Mouse (Mus musculus) thymus, postnatal 0 days (tissue): ENCODE measurements around the gene Ube2q2. TPM values are rescaled to one million over a fixed set of nuclear protein-coding genes. Genes with fewer than 3 reads are reported as not detected.
A peak's percentile ranks its signal among the peaks of the same experiment; 100 is the strongest.
"Not testable (repeated sequence)": the region's sequence is repeated elsewhere in the genome, so short reads cannot be mapped to it uniquely, and the experiment has no call there.

Experiments used
- DNase-seq: peaks from one replicate; pipeline ENCODE4 v3.0.0-alpha.2; 2015; ENCODE audit warnings: low spot score
- polyA plus RNA-seq: library from polyadenylated mRNA; unstranded; fragments of >200 nt; fragmentation: Nextera tagmentation; extraction: Ambion mirVana; gene quantifications from 2 replicates; pipeline ENCODE4 v1.2.1, GENCODE M21; 2015

Ube2q2 gene
- 23.9 and 24.0 TPM in 2 replicates for polyA plus RNA-seq

- peak; percentile 80 for DNase-seq
These were observed at the start of gene Ube2q2 for GRCm38 (mm10) chr9:55148854-55149498. Gene Ube2q2 (plus strand): TSS chr9:55148854.

DNA sequence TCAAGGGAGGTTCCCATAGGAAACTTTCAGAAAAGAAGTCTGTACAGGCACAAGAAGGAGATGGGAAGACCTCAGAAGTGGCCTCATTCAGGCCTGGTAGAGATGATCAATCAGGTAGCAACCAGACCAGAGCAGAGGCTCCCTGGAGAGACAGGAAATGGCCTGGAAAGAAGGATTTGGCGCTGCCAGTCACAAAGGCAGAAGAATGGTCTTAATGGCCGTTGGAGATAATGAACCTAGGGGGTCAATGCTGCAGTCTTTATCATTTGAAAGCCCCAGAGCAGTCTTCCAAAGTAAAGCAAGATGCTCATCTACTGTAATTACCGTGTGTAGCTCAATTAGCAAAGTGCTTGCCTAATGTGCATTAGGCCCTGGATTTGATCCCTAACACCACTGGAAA lies 47.5 kb upstream of the Ube2q2 start:
- no peak for DNase-seq

DNA sequence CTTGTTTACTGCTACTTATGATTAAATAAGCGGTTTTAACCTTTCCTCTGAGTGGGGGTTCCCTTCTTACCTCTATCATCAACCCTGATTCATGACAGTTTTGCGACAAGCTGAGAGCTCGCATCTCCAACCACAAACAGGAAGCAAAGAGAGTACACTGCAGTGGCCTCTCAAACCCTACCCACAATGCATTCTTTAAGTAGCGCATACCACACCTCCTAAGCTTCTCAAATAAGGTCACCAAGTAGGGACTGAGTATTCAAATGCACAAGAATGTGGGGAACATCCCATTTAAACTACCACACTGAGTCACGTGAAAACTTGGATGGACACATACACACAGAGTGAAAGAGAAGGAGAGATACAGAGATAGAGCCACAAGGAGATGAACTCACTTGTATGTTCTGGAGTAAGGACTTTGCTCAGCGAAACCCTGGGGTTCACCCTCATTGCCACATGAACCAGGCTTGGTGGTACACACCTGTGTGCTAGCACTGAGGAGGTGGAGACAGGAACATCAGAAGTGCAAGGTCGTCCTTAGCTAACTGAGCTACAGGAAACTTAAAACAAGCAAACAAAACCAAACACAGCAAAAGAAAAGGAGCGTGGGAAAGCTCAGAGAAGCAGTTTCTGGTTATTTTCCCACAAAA lies 46.3 kb upstream of the Ube2q2 start:
- peak; percentile 73 for DNase-seq

GRCm38 (mm10) chr9:55102931-55103630 lies 45.6 kb upstream of the Ube2q2 start:
- peak; percentile 19 for DNase-seq

DNA sequence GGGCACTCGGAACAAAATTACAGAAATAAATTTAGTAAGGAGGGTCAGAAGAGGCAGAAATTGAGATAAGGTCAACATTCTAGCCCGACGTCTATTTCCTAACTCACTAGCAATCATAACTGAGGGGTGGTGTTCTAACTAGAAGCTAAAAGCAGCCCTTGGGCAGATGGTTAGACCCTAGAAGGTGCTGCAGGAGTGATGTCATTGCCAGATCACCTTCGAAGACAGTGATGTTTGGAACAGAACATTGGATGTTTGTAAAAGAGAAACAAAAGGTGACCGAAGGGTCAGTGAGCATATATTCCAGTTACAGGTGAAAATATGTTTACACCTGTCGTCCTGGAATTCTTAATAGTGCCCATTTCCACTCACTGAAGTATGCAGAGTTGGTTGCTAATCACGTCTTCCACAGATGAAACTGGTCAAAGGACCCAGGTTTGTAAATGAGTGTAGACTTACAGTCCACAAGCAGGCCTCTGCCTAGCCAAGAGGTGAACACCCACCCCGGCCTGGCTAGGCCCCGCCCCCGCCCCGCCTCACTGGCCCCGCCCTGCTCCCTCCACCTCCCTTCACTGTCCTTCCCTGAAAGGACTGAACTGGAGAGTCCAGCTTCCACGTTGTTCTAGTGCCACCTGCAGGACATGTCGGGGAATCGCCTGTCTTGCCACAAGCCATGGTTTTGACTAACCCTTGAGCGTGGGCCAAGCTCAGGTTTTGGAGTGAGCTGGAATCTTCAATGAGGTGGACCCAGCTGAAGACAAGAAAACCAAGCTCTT lies 38.4 kb upstream of the Ube2q2 start:
- DNase-seq = peak; percentile 87

DNA sequence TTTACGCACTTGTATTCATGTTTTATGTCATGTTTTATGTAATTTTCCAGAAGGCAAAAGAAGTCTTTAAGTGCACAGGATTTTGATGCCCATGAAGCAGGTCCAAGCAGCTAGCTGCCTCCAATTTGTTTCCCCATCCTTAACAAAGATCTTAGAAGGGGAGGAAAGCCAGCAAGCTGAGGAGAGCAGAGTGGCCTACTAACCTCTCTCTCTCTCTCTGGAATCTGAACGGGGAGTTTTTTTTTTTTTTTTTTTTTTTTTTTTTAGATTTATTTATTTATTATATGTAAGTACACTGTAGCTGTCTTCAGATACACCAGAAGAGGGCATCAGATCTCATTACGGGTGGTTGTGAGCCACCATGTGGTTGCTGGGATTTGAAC lies 37.8 kb upstream of the Ube2q2 start:
- DNase-seq = not testable (repeated sequence)

GRCm38 (mm10) chr9:55114752-55115151 lies 33.9 kb upstream of the Ube2q2 start:
- no peak for DNase-seq

GRCm38 (mm10) chr9:55117293-55118055 lies 31.2 kb upstream of the Ube2q2 start:
- no peak for DNase-seq

GRCm38 (mm10) chr9:55122586-55122985 lies 26.1 kb upstream of the Ube2q2 start:
- no peak for DNase-seq

DNA sequence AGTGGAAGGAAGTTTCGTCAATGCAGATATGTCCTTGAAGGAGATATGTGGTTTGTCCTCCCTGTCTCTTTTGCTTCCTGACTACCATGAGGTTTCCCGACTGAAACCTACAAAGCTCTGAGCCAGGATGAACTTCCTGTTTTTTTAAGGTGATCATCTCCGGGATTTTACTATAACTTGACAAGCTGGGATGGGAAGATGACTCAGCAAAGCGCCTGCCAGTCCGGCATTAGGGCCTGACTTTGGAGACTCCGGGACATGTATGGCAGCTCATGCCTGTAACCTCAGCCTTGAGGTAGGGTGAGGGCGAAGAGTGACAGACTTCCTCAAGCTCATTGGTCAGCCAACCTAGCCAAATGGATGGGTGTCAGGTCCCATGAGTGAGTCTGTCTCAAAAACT lies 22.9 kb upstream of the Ube2q2 start:
- no peak for DNase-seq

DNA sequence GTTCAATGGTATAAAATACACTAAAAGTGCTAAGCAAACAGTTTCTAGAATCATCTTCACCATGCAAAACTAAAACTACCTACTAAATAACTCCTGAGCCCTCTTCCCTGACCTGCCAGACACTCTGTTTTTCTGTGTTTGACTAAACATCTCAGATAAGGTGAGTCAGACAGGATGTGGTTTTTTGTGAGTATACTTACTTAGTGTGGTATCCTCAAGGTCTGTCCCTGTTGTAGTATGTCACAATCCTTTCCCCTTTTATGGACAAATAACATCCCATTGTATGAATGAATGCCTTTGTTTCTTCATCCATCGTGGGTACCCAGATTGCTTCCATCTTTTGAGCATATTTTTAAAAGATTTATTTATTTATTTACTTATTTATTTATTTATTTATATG lies 22.4 kb upstream of the Ube2q2 start:
- DNase-seq = peak; percentile 35

DNA sequence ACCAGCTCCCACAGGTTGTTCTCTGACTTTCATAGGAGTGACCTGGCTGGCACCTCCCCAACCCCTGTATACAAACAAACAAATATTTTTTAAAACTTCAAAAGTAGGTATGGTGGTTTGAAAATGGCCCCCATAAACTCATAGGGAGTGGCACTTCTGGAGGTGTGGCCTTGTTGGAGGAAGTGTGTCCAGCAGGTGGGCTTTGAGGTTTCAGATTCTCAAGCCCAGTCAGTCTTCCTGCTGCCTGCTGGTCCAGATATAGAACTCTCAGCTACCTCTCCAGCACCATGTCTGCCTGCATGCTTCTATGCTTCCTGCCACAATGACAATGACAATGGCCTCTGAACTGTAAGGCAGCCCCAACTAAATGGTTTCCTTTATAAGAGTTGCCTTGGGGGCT lies 16.8 kb upstream of the Ube2q2 start:
- no peak for DNase-seq

DNA sequence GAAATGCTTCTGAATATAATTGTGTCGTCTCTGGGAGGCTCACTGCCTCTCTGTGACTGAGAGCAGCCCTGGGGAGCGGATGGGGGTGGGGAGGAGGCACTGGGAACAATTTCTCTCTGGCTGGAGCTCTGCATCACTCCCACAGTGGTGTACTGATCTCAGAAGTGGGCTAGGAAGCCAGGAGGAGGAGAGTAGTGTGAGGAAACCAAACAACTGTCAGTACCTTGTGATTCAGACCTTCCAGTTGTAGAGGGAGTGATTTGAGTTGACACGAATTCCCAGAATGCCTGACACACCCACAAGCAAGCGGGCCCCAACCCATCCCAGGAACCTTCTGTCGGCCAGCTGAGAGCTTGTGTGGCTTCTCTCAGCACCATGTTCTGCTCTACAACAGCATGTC lies 12.1 kb upstream of the Ube2q2 start:
- no peak for DNase-seq

GRCm38 (mm10) chr9:55137112-55137511 lies 11.5 kb upstream of the Ube2q2 start:
- no peak for DNase-seq

- DNase-seq = no peak
These were observed 8.7 kb upstream of the Ube2q2 start for GRCm38 (mm10) chr9:55139958-55140357.

DNA sequence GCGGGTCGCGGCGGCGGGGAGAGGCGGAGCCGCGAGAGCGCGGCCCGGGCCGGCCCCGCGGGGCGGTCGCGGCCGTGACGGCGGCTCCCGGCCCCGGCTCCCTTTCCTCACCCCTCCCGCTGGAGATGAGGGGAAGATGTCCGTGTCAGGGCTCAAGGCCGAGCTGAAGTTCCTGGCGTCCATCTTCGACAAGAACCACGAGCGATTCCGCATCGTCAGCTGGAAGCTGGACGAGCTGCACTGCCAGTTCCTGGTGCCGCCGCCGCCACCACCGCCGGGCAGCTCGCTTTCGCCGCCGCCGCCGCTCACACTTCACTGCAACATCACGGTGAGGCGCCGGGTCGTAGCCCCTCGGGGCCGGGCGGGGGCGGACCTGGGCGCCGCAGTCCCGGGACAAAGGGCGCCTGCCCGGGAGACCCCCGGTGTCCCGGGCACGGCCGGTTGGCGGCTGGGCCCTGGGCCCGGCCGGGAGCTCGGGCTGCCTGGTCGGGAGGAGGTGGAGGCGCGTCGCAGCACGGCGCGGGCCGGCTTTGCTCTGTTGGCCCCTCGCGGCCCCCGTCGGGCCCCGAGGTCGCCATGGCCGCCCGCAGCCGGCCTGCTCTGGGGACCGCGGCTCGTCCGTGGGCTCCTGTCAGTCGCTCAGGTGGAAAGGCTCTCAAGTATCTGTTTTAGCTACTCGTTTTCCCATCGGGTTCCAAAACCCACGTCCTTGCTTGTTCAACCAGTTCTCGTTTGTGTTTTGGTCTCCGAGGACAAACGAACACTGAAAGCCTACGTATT lies 1.0 kb downstream of the Ube2q2 start:
- peak; percentile 55 for DNase-seq

DNA sequence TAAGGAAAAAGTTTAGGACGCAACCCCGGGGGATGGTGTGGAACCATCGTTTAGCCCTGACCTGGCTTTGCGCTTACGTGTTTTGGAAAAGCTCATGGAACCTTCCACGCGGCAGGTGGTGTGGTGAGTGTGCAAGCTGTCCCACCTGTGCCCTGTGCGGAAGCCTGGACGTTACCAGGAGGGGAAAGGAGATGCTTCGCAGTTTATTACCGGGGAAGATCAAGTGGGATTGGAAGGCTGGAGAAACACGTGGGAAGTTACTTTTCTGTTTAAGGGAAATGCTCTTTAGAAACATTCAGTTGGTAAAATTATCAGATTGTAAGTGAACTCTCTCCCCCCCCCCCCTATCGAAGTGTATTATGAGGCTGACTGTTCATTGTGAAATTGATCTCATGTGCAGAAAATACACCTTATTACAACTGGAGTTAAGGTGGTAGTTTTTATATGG lies 1.6 kb downstream of the Ube2q2 start:
- no peak for DNase-seq

DNA sequence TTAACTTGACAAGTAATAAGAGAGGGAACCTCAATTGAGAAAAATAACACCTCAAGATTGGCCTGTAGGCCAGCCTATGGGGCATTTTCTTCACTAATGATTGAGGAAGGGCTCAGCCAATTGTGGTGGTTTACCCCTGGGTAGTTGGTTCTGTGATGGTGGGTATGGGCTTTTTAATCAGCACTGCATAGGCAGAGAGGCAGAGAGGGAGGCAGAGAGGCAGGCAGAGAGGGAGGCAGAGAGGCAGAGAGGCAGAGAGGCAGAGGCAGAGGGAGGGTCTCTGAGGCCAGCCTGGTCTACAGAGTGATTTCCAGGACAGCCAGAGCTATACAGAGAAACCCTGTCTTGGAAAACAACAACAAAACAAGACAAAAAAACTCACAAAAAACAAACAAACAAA lies 2.4 kb downstream of the Ube2q2 start:
- no peak for DNase-seq

DNA sequence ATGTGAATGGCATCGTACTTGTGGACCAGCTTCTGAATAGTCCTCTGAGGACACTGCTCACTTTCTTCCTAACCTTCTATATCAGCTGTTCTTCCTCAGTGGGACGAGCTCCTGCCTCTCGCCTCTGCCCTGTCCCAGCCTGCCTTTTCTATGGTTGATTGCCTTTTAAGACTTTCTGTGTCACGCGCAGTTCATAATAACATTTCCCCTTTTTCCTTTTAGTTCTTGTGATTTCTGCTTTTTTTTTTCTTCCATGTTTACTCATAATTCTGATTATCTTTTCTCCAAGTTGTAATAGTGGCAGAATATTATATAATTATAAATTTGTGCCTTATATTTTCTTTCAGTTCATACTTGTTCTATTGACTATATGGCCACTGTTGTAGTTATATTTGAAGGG lies 4.3 kb downstream of the Ube2q2 start:
- no peak for DNase-seq
